27 mouse cellular contexts compared by ENCODE assay signal in the genomic region with DNA sequence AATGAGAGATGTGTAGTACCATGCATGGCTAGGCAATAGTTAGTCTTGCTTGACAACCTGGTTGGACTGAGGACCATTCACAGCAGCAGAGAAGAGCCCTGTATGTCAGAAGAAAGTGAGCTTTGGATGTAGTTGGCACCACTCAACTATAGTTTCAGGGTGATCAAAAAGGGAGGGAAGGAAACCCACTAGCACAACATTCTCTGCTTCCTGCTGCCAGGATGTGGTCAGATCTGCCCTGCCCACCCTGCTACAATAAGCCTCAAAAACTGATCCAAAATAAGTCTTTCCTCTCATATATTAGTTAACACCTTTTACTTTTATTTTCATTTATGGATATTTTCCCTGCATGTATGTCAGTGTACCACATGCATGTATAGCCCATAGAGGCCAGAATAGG.
DNase-seq lines count a peak whose midpoint lies in the region; ATAC-seq and TF ChIP-seq lines count a peak whose summit lies in the region.
"Had no signal": no experiment of that assay in that cellular context is flagged by ENCODE, and none has a peak within 500 bp of the region (broad histone marks: within the 10 kb centered on the region; RNA-seq: fewer than 3 reads in every experiment).

No protein-coding gene starts in this region.

- DNase-seq in CD4-positive helper T cell, adult 2 months (ENCODE audit: low read depth, low spot score) = peak; percentile 31
- peak; percentile 7 for DNase-seq in induced T-regulatory cell, adult 2 months (ENCODE audit: low read depth)
- DNase-seq in B cell, adult 2 months = no peak
- DNase-seq in lung, postnatal 25 days (ENCODE audit: low spot score) = no peak
- no peak for DNase-seq in heart, adult 2 months
- DNase-seq: adrenal gland, postnatal 10 days; adrenal gland, postnatal 36 days; cerebellum, adult 18-20 months; cerebellum, adult 9-10 months; cerebellum, postnatal 14 days; forebrain, postnatal 0 days; gastrocnemius, postnatal 25 days; heart, postnatal 10 days; heart, postnatal 36 days; kidney, adult 2 months had no signal

- TF ChIP-seq EP300 in heart, adult 2 months (IDR thresholded peaks at IDR 0.05; ENCODE audit: insufficient read depth, low read depth, low read length) = no peak

- TF ChIP-seq CTCF in heart, adult 2 months (IDR thresholded peaks at IDR 0.05) = no peak

- no peak overlapping the region for H3K4me3 ChIP-seq in heart, adult 2 months
- H3K4me3 ChIP-seq: embryonic facial prominence, embryonic 12.5 days; embryonic facial prominence, embryonic 15.5 days; heart, embryonic 12.5 days; heart, embryonic 15.5 days; hindbrain, embryonic 10.5 days; hindbrain, embryonic 13.5 days had no signal

- TF ChIP-seq POLR2A in heart, adult 2 months (IDR thresholded peaks at IDR 0.05; ENCODE audit: insufficient read depth, low read depth, low read length) = no peak

- no peak overlapping the region for H3K27ac ChIP-seq in heart, adult 2 months
- H3K27ac ChIP-seq: embryonic facial prominence, embryonic 12.5 days; embryonic facial prominence, embryonic 15.5 days; heart, embryonic 15.5 days; hindbrain, embryonic 10.5 days had no signal

- intact Hi-C loops in heart, adult 2 months (cut with DNase I) = no loop called here

- H3K27me3 ChIP-seq in heart, adult 2 months (ENCODE audit: control insufficient read depth, insufficient read depth, low read length) = no peaks in the 10 kb centered on the region
- H3K27me3 ChIP-seq: CH12.LX; embryonic facial prominence, embryonic 12.5 days; embryonic facial prominence, embryonic 15.5 days; heart, embryonic 12.5 days; heart, embryonic 15.5 days; hindbrain, embryonic 13.5 days had no signal

- no peaks in the 10 kb centered on the region for H3K79me2 ChIP-seq in heart, adult 2 months (replicated peaks; ENCODE audit: control insufficient read depth, insufficient read depth, low read length)

- no peaks in the 10 kb centered on the region for H3K36me3 ChIP-seq in heart, adult 2 months (ENCODE audit: control insufficient read depth, insufficient read depth, low read length)
- H3K36me3 ChIP-seq: embryonic facial prominence, embryonic 12.5 days; embryonic facial prominence, embryonic 15.5 days; G1E; heart, embryonic 12.5 days; heart, embryonic 15.5 days; hindbrain, embryonic 10.5 days; hindbrain, embryonic 13.5 days had no signal

- no peaks in the 10 kb centered on the region for H3K4me1 ChIP-seq in heart, adult 2 months (ENCODE audit: control insufficient read depth, insufficient read depth, low read length)
- H3K4me1 ChIP-seq: embryonic facial prominence, embryonic 12.5 days; embryonic facial prominence, embryonic 15.5 days; heart, embryonic 12.5 days; heart, embryonic 15.5 days had no signal

- H3K9ac ChIP-seq in heart, adult 2 months (ENCODE audit: low read depth, low read length) = no peak overlapping the region
- H3K9ac ChIP-seq: embryonic facial prominence, embryonic 12.5 days; embryonic facial prominence, embryonic 15.5 days; forebrain, postnatal 0 days; heart, embryonic 12.5 days; heart, embryonic 15.5 days; hindbrain, embryonic 13.5 days had no signal

- peak; percentile 58 for ATAC-seq in CD4-positive, CD25-positive, alpha-beta regulatory T cell, adult 4 months
- ATAC-seq: forebrain, embryonic 14.5 days; forebrain, postnatal 0 days; hindbrain, embryonic 16.5 days; intestine, postnatal 0 days had no signal

Comparison
In these comparisons a context has a peak if more than half of its experiments do, and no peak if none do; other contexts are left out.
1. DNase-seq: peak in CD4-positive helper T cell, adult 2 months (single experiment) and induced T-regulatory cell, adult 2 months (single experiment); none in B cell, adult 2 months (0 of 2), lung, postnatal 25 days (single experiment) and heart, adult 2 months (0 of 2).